Mouse (Mus musculus) erythroblast, embryonic 14.5 days (primary cell): ENCODE data around the gene Ifit1bl1. TPM values are rescaled to one million over a fixed set of nuclear protein-coding genes. Genes with fewer than 3 reads are reported as not detected.
A peak's percentile ranks its signal among the peaks of the same experiment; 100 is the strongest.
"Not testable (repeated sequence)": the region's sequence is repeated elsewhere in the genome, so short reads cannot be mapped to it uniquely, and the experiment has no call there.

Experiments
- H3K27me3 ChIP-seq: 2 replicates; pipeline ENCODE4 v1.6.1; 2012; ENCODE audit warnings: inconsistent platforms; ENCODE audit not compliant: control insufficient read depth
- H3K36me3 ChIP-seq: 2 replicates; pipeline ENCODE4 v1.6.1; 2012; ENCODE audit warnings: mild to moderate bottlenecking, inconsistent platforms; ENCODE audit not compliant: control insufficient read depth
- H3K4me1 ChIP-seq: 2 replicates; pipeline ENCODE4 v1.6.1; 2012; ENCODE audit warnings: inconsistent platforms; ENCODE audit not compliant: control insufficient read depth
- H3K4me3 ChIP-seq: replicated peaks from 2 replicates; pipeline ENCODE3; 2012; ENCODE audit warnings: moderate library complexity, mild to moderate bottlenecking, inconsistent platforms
- H3K9me3 ChIP-seq: 2 replicates; pipeline ENCODE4 v1.6.1; 2012; ENCODE audit warnings: low read length, inconsistent platforms, mixed read lengths; ENCODE audit not compliant: control insufficient read depth
- GATA1 ChIP-seq: IDR thresholded peaks from 2 replicates; pipeline ENCODE4 v1.6.1; 2012; ENCODE audit warnings: low read length, inconsistent platforms, mixed read lengths
- TAL1 ChIP-seq: IDR thresholded peaks from 3 replicates; pipeline ENCODE4 v1.6.1; 2012; ENCODE audit warnings: low read length, inconsistent platforms, mixed read lengths
- polyA plus RNA-seq: library from polyadenylated mRNA; stranded (reverse); fragments of >175 nt; gene quantifications from 2 replicates; pipeline ENCODE4 v1.2.3, GENCODE M21; 2012

Ifit1bl1 gene
- 0.01 TPM in 1 of 2 replicates, not detected in the other for polyA plus RNA-seq

- H3K27me3 ChIP-seq, H3K9me3 ChIP-seq, H3K36me3 ChIP-seq, H3K4me3 ChIP-seq, H3K4me1 ChIP-seq: not testable (repeated sequence)
Observed at GRCm38 (mm10) chr19:34601888-34602287, at the start of gene Ifit1bl1. Gene Ifit1bl1 (minus strand): TSS chr19:34601956.

GRCm38 (mm10) chr19:34650997-34651396, 49.2 kb upstream of the Ifit1bl1 start:
- Histone ChIP-seq H3K4me1 (peaks cover 36% of the 10 kb centered on the region), H3K9me3 (no peaks in the 10 kb centered on the region), H3K36me3 (no peaks in the 10 kb centered on the region), H3K27me3 (peaks cover 3% of the 10 kb centered on the region; the same call in 1 of the 2 replicates), H3K4me3 (no peak overlapping the region)
- TF ChIP-seq TAL1 (no peak), GATA1 (no peak)

GRCm38 (mm10) chr19:34650276-34650675, 48.5 kb upstream of the Ifit1bl1 start:
- Histone ChIP-seq H3K36me3 (no peaks in the 10 kb centered on the region), H3K4me3 (no peak overlapping the region), H3K9me3 (no peaks in the 10 kb centered on the region), H3K4me1 (peaks cover 28% of the 10 kb centered on the region), H3K27me3 (peaks cover 3% of the 10 kb centered on the region; the same call in 1 of the 2 replicates)
- TF ChIP-seq GATA1 (no peak), TAL1 (no peak)

- not testable (repeated sequence) for H3K4me3 ChIP-seq, H3K27me3 ChIP-seq, H3K9me3 ChIP-seq, H3K36me3 ChIP-seq
- peaks cover 17% of the 10 kb centered on the region for H3K4me1 ChIP-seq
Observed at GRCm38 (mm10) chr19:34647630-34648029, 45.9 kb upstream of the Ifit1bl1 start.

- Histone ChIP-seq H3K9me3 (no peaks in the 10 kb centered on the region), H3K4me3 (no peak overlapping the region), H3K36me3 (no peaks in the 10 kb centered on the region), H3K4me1 (peaks cover 17% of the 10 kb centered on the region), H3K27me3 (peaks cover 16% of the 10 kb centered on the region)
- TF ChIP-seq GATA1 (no peak), TAL1 (no peak)
Observed at GRCm38 (mm10) chr19:34642616-34643015, 40.9 kb upstream of the Ifit1bl1 start.

GRCm38 (mm10) chr19:34640623-34641022, 38.9 kb upstream of the Ifit1bl1 start, which contains the start of the genes Ifit1bl2 and Ifit1:
Gene Ifit1bl2 (minus strand): TSS chr19:34640743.
Gene Ifit1 (plus strand): TSS chr19:34640871.
- Histone ChIP-seq H3K36me3 (no peaks in the 10 kb centered on the region), H3K4me1 (peaks cover 18% of the 10 kb centered on the region), H3K27me3 (peaks cover 17% of the 10 kb centered on the region), H3K9me3 (no peaks in the 10 kb centered on the region), H3K4me3 (peak within 1 kb of the TSS; percentile 9)
- TF ChIP-seq GATA1 (no peak), TAL1 (no peak)

- no peak for TF ChIP-seq TAL1
- TF ChIP-seq GATA1, result no peak
- H3K36me3 ChIP-seq, result no peaks in the 10 kb centered on the region
- no peak overlapping the region for H3K4me3 ChIP-seq
- peaks cover 13% of the 10 kb centered on the region for H3K4me1 ChIP-seq
- peaks cover 17% of the 10 kb centered on the region for H3K27me3 ChIP-seq
- no peaks in the 10 kb centered on the region for H3K9me3 ChIP-seq
Observed at GRCm38 (mm10) chr19:34636933-34637557, 35.3 kb upstream of the Ifit1bl1 start.

- TF ChIP-seq TAL1 (no peak), GATA1 (no peak)
Observed at GRCm38 (mm10) chr19:34633484-34633883, 31.7 kb upstream of the Ifit1bl1 start.

GRCm38 (mm10) chr19:34631487-34631886, 29.7 kb upstream of the Ifit1bl1 start:
- H3K4me1 ChIP-seq, result no peaks in the 10 kb centered on the region
- TF ChIP-seq TAL1 (no peak), GATA1 (no peak)
- H3K36me3 ChIP-seq, result no peaks in the 10 kb centered on the region
- H3K4me3 ChIP-seq, result no peak overlapping the region
- H3K27me3 ChIP-seq, result no peaks in the 10 kb centered on the region
- no peaks in the 10 kb centered on the region for H3K9me3 ChIP-seq

More at GRCm38 (mm10) chr19:34633484-34633883, 31.7 kb upstream of the Ifit1bl1 start:
- Histone ChIP-seq H3K27me3 (peaks cover 3% of the 10 kb centered on the region), H3K36me3 (no peaks in the 10 kb centered on the region), H3K4me3 (no peak overlapping the region), H3K9me3 (no peaks in the 10 kb centered on the region), H3K4me1 (peaks cover 4% of the 10 kb centered on the region)

- Histone ChIP-seq H3K9me3 (no peaks in the 10 kb centered on the region), H3K4me1 (no peaks in the 10 kb centered on the region)
- TF ChIP-seq GATA1 (no peak), TAL1 (no peak)
Observed at GRCm38 (mm10) chr19:34627496-34627895, 25.7 kb upstream of the Ifit1bl1 start.

More at GRCm38 (mm10) chr19:34627496-34627895, 25.7 kb upstream of the Ifit1bl1 start:
- Histone ChIP-seq H3K27me3 (no peaks in the 10 kb centered on the region), H3K36me3 (no peaks in the 10 kb centered on the region), H3K4me3 (no peak overlapping the region)
